Mouse (Mus musculus): ENCODE measurements around the gene Dgcr8. TPM values are rescaled to one million over a fixed set of nuclear protein-coding genes. Genes with fewer than 3 reads are reported as not detected.
A peak's percentile ranks its signal among the peaks of the same experiment; 100 is the strongest.

Gene Dgcr8
- polyA plus RNA-seq, 1 experiment = 11.9 TPM

GRCm38 (mm10) chr16:18258221-18258620 lies 30.8 kb downstream of the Dgcr8 start, which contains the start of gene Gm49776:
TSS of gene Gm49776 (minus strand) at chr16:18258321.
- no peak for TF ChIP-seq POLR2A (IDR thresholded peaks at IDR 0.05; ENCODE audit: insufficient read length, low read depth)
- TF ChIP-seq MYOG (IDR thresholded peaks at IDR 0.05; ENCODE audit: control insufficient read depth in 1 of 3, insufficient read depth in 1 of 3, insufficient read length in 2 of 3, low read depth in 2 of 3) = no peak
- TF ChIP-seq MYOD1 (IDR thresholded peaks at IDR 0.05; ENCODE audit: control insufficient read depth in 1 of 3, insufficient read length in 2 of 3, low read depth in 2 of 3) = no peak
- no peak for TF ChIP-seq SRF (IDR thresholded peaks at IDR 0.05; ENCODE audit: control insufficient read depth, insufficient read length, low read depth)
- no peak for TF ChIP-seq TCF12 (IDR thresholded peaks at IDR 0.05; ENCODE audit: insufficient read depth, poor library complexity, severe bottlenecking)
- TF ChIP-seq MAX (IDR thresholded peaks at IDR 0.05; ENCODE audit: low read depth) = no peak
- no peak for TF ChIP-seq E2F4 (IDR thresholded peaks at IDR 0.05; ENCODE audit: insufficient read depth)
- TF ChIP-seq TCF3 (IDR thresholded peaks at IDR 0.05; ENCODE audit: insufficient read length, low read depth) = no peak
- no peak for TF ChIP-seq REST (IDR thresholded peaks at IDR 0.05; ENCODE audit: insufficient read depth, insufficient read length)
- no peak for TF ChIP-seq USF1 (IDR thresholded peaks at IDR 0.05; ENCODE audit: low read depth)
- TF ChIP-seq CEBPB (IDR thresholded peaks at IDR 0.05; ENCODE audit: insufficient read depth, poor library complexity, severe bottlenecking) = no peak
- no peak for TF ChIP-seq POLR2AphosphoS2 (IDR thresholded peaks at IDR 0.05; ENCODE audit: insufficient read length, low read depth)
- Histone ChIP-seq H3K4me2 (ENCODE audit: low read depth) (no peak within 1 kb of the TSS), H3K27me3 (ENCODE audit: control insufficient read depth, insufficient read depth, insufficient read length) (no peaks in the 10 kb centered on the region)

GRCm38 (mm10) chr16:18253866-18254265 lies 35.2 kb downstream of the Dgcr8 start:
- Histone ChIP-seq H3K79me2 (ENCODE audit: control insufficient read depth, insufficient read depth) (peaks cover 18% of the 10 kb centered on the region), H3K36me3 (ENCODE audit: control insufficient read depth, insufficient read depth) (peaks cover 48% of the 10 kb centered on the region), H3K4me3 (no peak overlapping the region), H3K4me2 (ENCODE audit: low read depth) (no peak overlapping the region), H3K27me3 (ENCODE audit: control insufficient read depth, insufficient read depth, insufficient read length) (no peaks in the 10 kb centered on the region), H3ac (ENCODE audit: control insufficient read depth, insufficient read length) (no peak overlapping the region)
- TF ChIP-seq USF1 (IDR thresholded peaks at IDR 0.05; ENCODE audit: low read depth) (no peak), MYOG (IDR thresholded peaks at IDR 0.05; ENCODE audit: control insufficient read depth in 1 of 3, insufficient read depth in 1 of 3, insufficient read length in 2 of 3, low read depth in 2 of 3) (no peak), POLR2A (IDR thresholded peaks at IDR 0.05; ENCODE audit: insufficient read length, low read depth) (peak; percentile 27)

More at GRCm38 (mm10) chr16:18258221-18258620, 30.8 kb downstream of the Dgcr8 start, which contains the start of gene Gm49776:
- H3K79me2 ChIP-seq (ENCODE audit: control insufficient read depth, insufficient read depth) = peaks cover 3% of the 10 kb centered on the region
- no peak within 1 kb of the TSS for H3ac ChIP-seq (ENCODE audit: control insufficient read depth, insufficient read length)
- peaks cover 70% of the 10 kb centered on the region for H3K36me3 ChIP-seq (ENCODE audit: control insufficient read depth, insufficient read depth)
- H3K4me3 ChIP-seq = no peak within 1 kb of the TSS

GRCm38 (mm10) chr16:18252736-18253135 lies 36.3 kb downstream of the Dgcr8 start:
- no peak overlapping the region for H3K4me2 ChIP-seq (ENCODE audit: low read depth)
- no peak overlapping the region for H3ac ChIP-seq (ENCODE audit: control insufficient read depth, insufficient read length)
- TF ChIP-seq MAX (IDR thresholded peaks at IDR 0.05; ENCODE audit: low read depth) (no peak), POLR2AphosphoS2 (IDR thresholded peaks at IDR 0.05; ENCODE audit: insufficient read length, low read depth) (no peak), REST (IDR thresholded peaks at IDR 0.05; ENCODE audit: insufficient read depth, insufficient read length) (no peak), POLR2A (IDR thresholded peaks at IDR 0.05; ENCODE audit: insufficient read length, low read depth) (no peak), SRF (IDR thresholded peaks at IDR 0.05; ENCODE audit: control insufficient read depth, insufficient read length, low read depth) (no peak), CEBPB (IDR thresholded peaks at IDR 0.05; ENCODE audit: insufficient read depth, poor library complexity, severe bottlenecking) (no peak), TCF12 (IDR thresholded peaks at IDR 0.05; ENCODE audit: insufficient read depth, poor library complexity, severe bottlenecking) (no peak)
- no peak overlapping the region for H3K4me3 ChIP-seq
- H3K27me3 ChIP-seq (ENCODE audit: control insufficient read depth, insufficient read depth, insufficient read length) = no peaks in the 10 kb centered on the region
- peaks cover 23% of the 10 kb centered on the region for H3K79me2 ChIP-seq (ENCODE audit: control insufficient read depth, insufficient read depth)
- peaks cover 40% of the 10 kb centered on the region for H3K36me3 ChIP-seq (ENCODE audit: control insufficient read depth, insufficient read depth)

- Histone ChIP-seq H3K36me3 (ENCODE audit: control insufficient read depth, insufficient read depth) (peaks cover 34% of the 10 kb centered on the region), H3K79me2 (ENCODE audit: control insufficient read depth, insufficient read depth) (peaks cover 39% of the 10 kb centered on the region), H3K27me3 (ENCODE audit: control insufficient read depth, insufficient read depth, insufficient read length) (no peaks in the 10 kb centered on the region), H3K4me2 (ENCODE audit: low read depth) (peak overlapping the region; percentile 65), H3K4me3 (peak overlapping the region; percentile 95), H3ac (ENCODE audit: control insufficient read depth, insufficient read length) (no peak overlapping the region)
- TF ChIP-seq POLR2AphosphoS2 (IDR thresholded peaks at IDR 0.05; ENCODE audit: insufficient read length, low read depth) (peak; percentile 74), SRF (IDR thresholded peaks at IDR 0.05; ENCODE audit: control insufficient read depth, insufficient read length, low read depth) (no peak), CEBPB (IDR thresholded peaks at IDR 0.05; ENCODE audit: insufficient read depth, poor library complexity, severe bottlenecking) (no peak), MYOG (IDR thresholded peaks at IDR 0.05; ENCODE audit: control insufficient read depth in 1 of 3, insufficient read depth in 1 of 3, insufficient read length in 2 of 3, low read depth in 2 of 3) (peak; percentile 23 to 93 (median 75)), MYOD1 (IDR thresholded peaks at IDR 0.05; ENCODE audit: control insufficient read depth in 1 of 3, insufficient read length in 2 of 3, low read depth in 2 of 3) (peak in 2 of 3 experiments; percentile 75 to 77), E2F4 (IDR thresholded peaks at IDR 0.05; ENCODE audit: insufficient read depth) (no peak), TCF3 (IDR thresholded peaks at IDR 0.05; ENCODE audit: insufficient read length, low read depth) (peak; percentile 49)
These were observed 37.9 kb downstream of the Dgcr8 start for GRCm38 (mm10) chr16:18250828-18251790.

- Histone ChIP-seq H3K4me3 (peak overlapping the region; percentile 95), H3K79me2 (ENCODE audit: control insufficient read depth, insufficient read depth) (peaks cover 48% of the 10 kb centered on the region), H3K4me2 (ENCODE audit: low read depth) (peak overlapping the region; percentile 65), H3K27me3 (ENCODE audit: control insufficient read depth, insufficient read depth, insufficient read length) (no peaks in the 10 kb centered on the region), H3K36me3 (ENCODE audit: control insufficient read depth, insufficient read depth) (peaks cover 42% of the 10 kb centered on the region), H3ac (ENCODE audit: control insufficient read depth, insufficient read length) (peak overlapping the region; percentile 83)
- TF ChIP-seq USF1 (IDR thresholded peaks at IDR 0.05; ENCODE audit: low read depth) (no peak), POLR2AphosphoS2 (IDR thresholded peaks at IDR 0.05; ENCODE audit: insufficient read length, low read depth) (peak; percentile 51)
These were observed 38.8 kb downstream of the Dgcr8 start for GRCm38 (mm10) chr16:18250231-18250630.
